Mouse (Mus musculus) thymus, adult 18-20 months (tissue): ENCODE measurements at regions not wholly inside any gene's neighbourhood (a gene's known extent, or its start where the extent isn't known, plus 50 kb on each side); places are given as distances from the start of the nearest gene placed in this dataset.

ENCODE experiments used
- DNase-seq, 2 experiments: peaks; one replicate each; pipeline ENCODE4 v3.0.0; 2022; ENCODE audit warnings: mixed read lengths in 2 of 2

- DNase-seq, result no peak
These were observed 425.3 kb upstream of the Ccnh start for GRCm38 (mm10) chr13:84763916-84764315.

GRCm38 (mm10) chr13:84771956-84772355, 417.3 kb upstream of the Ccnh start:
- no peak for DNase-seq

GRCm38 (mm10) chr13:84783017-84783937, 405.9 kb upstream of the Ccnh start:
- no peak for DNase-seq

- no peak for DNase-seq
These were observed 384.8 kb upstream of the Ccnh start for GRCm38 (mm10) chr13:84804241-84804980.

- DNase-seq, result no peak
These were observed 384.0 kb upstream of the Ccnh start for GRCm38 (mm10) chr13:84805190-84805589.

DNA sequence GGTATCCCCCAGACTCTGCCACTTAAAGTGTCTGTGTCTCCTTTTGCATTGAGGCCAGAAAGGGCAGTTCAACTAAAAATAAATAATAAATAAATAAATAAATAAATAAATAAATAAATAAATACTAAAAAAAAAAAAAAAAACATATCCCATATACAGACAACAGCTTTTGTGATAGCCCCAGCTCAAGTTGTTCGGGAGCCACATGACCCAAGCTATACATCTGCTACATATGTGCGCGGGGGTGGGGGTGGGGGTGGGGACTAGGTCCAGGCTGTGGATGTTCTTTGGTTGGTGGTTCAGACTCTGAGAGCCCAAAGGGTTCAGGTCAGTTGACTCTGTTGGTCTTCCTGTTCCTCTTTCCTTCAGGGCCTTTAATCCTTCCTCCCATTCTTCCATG, 379.6 kb upstream of the Ccnh start:
- DNase-seq, result no peak
